Comparison of ENCODE assay signal across 9 mouse cellular contexts in genomic region chr1:165858356-165858755, GRCm38 (mm10).
A peak's percentile ranks its signal among the peaks of the same experiment; 100 is the strongest.
DNase-seq lines count a peak whose midpoint lies in the region; ATAC-seq and TF ChIP-seq lines count a peak whose summit lies in the region.
"Had no signal": no experiment of that assay in that cellular context is flagged by ENCODE, and none has a peak within 500 bp of the region (broad histone marks: within the 10 kb centered on the region; RNA-seq: fewer than 3 reads in every experiment).

No protein-coding gene starts in this region.

- TF ChIP-seq POLR2A in spleen, adult 2 months (IDR thresholded peaks at IDR 0.05; ENCODE audit: low read depth, low read length) = no peak

- peaks cover 8% of the 10 kb centered on the region for H3K27me3 ChIP-seq in heart, embryonic 10.5 days (ENCODE audit: insufficient read depth, poor library complexity, severe bottlenecking)
- H3K27me3 ChIP-seq in spleen, adult 2 months (ENCODE audit: control insufficient read depth, insufficient read depth, low read length) = no peaks in the 10 kb centered on the region
- H3K27me3 ChIP-seq in intestine, embryonic 15.5 days (replicated peaks) = no peaks in the 10 kb centered on the region
- H3K27me3 ChIP-seq: embryonic facial prominence, embryonic 12.5 days had no signal

- peak; percentile 48; the same call in 1 of the 2 replicates for TF ChIP-seq CTCF in spleen, adult 2 months (IDR thresholded peaks at IDR 0.05; ENCODE audit: extremely low read depth, insufficient read depth, insufficient read length, insufficient replicate concordance)

- H3K36me3 ChIP-seq in heart, embryonic 10.5 days = no peaks in the 10 kb centered on the region
- H3K36me3 ChIP-seq in spleen, adult 2 months (ENCODE audit: control insufficient read depth, insufficient read depth, low read length) = no peaks in the 10 kb centered on the region
- H3K36me3 ChIP-seq in intestine, embryonic 15.5 days = no peaks in the 10 kb centered on the region
- H3K36me3 ChIP-seq: embryonic facial prominence, embryonic 12.5 days had no signal

- peak; percentile 72 for DNase-seq in heart, embryonic 10.5 days (ENCODE audit: low spot score)
- no peak for DNase-seq in heart, adult 9 months (ENCODE audit: low spot score in 2 of 2)
- no peak for DNase-seq in spleen, adult 2 months (ENCODE audit: low read depth in 1 of 2, low spot score in 2 of 2)
- DNase-seq in spleen, postnatal 4 days (ENCODE audit: low spot score in 2 of 2) = no peak
- peak; percentile 67 for DNase-seq in thymus, postnatal 14 days
- no peak for DNase-seq in adrenal gland, adult (ENCODE audit: inconsistent age in 2 of 2, low spot score in 1 of 2)
- DNase-seq in right cerebral cortex, postnatal 4 days = no peak

- H3K4me2 ChIP-seq in intestine, embryonic 15.5 days (replicated peaks) = no peak overlapping the region
- H3K4me2 ChIP-seq: embryonic facial prominence, embryonic 12.5 days had no signal

- peaks cover 12% of the 10 kb centered on the region for H3K4me1 ChIP-seq in heart, embryonic 10.5 days
- no peaks in the 10 kb centered on the region for H3K4me1 ChIP-seq in spleen, adult 2 months (ENCODE audit: control insufficient read depth, insufficient read depth, insufficient read length)
- no peaks in the 10 kb centered on the region for H3K4me1 ChIP-seq in intestine, embryonic 15.5 days (replicated peaks)
- H3K4me1 ChIP-seq: embryonic facial prominence, embryonic 12.5 days had no signal

- H3K9me3 ChIP-seq in heart, embryonic 10.5 days = no peaks in the 10 kb centered on the region
- H3K9me3 ChIP-seq in intestine, embryonic 15.5 days = no peaks in the 10 kb centered on the region
- H3K9me3 ChIP-seq: embryonic facial prominence, embryonic 12.5 days had no signal

- no peak overlapping the region for H3K27ac ChIP-seq in heart, embryonic 10.5 days
- H3K27ac ChIP-seq in spleen, adult 2 months (ENCODE audit: insufficient read depth, low read length) = no peak overlapping the region
- H3K27ac ChIP-seq in intestine, embryonic 15.5 days = no peak overlapping the region
- H3K27ac ChIP-seq: embryonic facial prominence, embryonic 12.5 days had no signal

- H3K4me3 ChIP-seq in heart, embryonic 10.5 days = no peak overlapping the region
- no peak overlapping the region for H3K4me3 ChIP-seq in spleen, adult 2 months (ENCODE audit: extremely low read depth, insufficient read depth, insufficient read length)
- H3K4me3 ChIP-seq in intestine, embryonic 15.5 days (replicated peaks) = no peak overlapping the region
- H3K4me3 ChIP-seq: embryonic facial prominence, embryonic 12.5 days had no signal

- ATAC-seq in intestine, embryonic 15.5 days = 0 out of 2 replicates have a peak, but pooled peaks have one; percentile 29

- H3K9ac ChIP-seq in intestine, embryonic 15.5 days = no peak overlapping the region
- H3K9ac ChIP-seq: embryonic facial prominence, embryonic 12.5 days had no signal

- 67% methylated on average over 5 of the region's 5 CpGs for WGBS in heart, embryonic 10.5 days
- 91% methylated on average over 5 of the region's 5 CpGs for WGBS in spleen, adult 2 months
- 80% methylated on average over 5 of the region's 5 CpGs for WGBS in intestine, embryonic 15.5 days

Comparison
In these comparisons a context has a peak if more than half of its experiments do, and no peak if none do; other contexts are left out.
1. DNase-seq: peak in heart, embryonic 10.5 days (single experiment) and thymus, postnatal 14 days (single experiment); none in heart, adult 9 months (0 of 2), spleen, adult 2 months (0 of 2), spleen, postnatal 4 days (0 of 2), adrenal gland, adult (0 of 2) and right cerebral cortex, postnatal 4 days (single experiment).